Mouse (Mus musculus) cortical plate, adult 2 months (tissue): ENCODE data around the gene Dysf.

ENCODE experiments used
- CTCF ChIP-seq: fragments of 200-500 bp; IDR thresholded peaks from 2 replicates; pipeline ENCODE4 v1.5.1; 2011; ENCODE audit warnings: mild to moderate bottlenecking, control low read depth, low read length; ENCODE audit not compliant: insufficient read depth; ENCODE audit errors: extremely low read depth
- POLR2A ChIP-seq: fragments of 200-500 bp; IDR thresholded peaks from 2 replicates; pipeline ENCODE4 v1.6.1; 2011; ENCODE audit warnings: mild to moderate bottlenecking, low read length, control low read depth; ENCODE audit not compliant: insufficient read depth; ENCODE audit errors: extremely low read depth

- no peak for TF ChIP-seq POLR2A
- no peak for TF ChIP-seq CTCF
Measured at GRCm38 (mm10) chr6:84070251-84070650, 61.9 kb downstream of the Dysf start.
